In genomic region chr2:180024401-180025098, GRCm38 (mm10) we compare ENCODE assay signal across 8 mouse cellular contexts. TPM values are rescaled to one million over a fixed set of nuclear protein-coding genes. Genes with fewer than 3 reads are reported as not detected.
DNase-seq lines count a peak whose midpoint lies in the region; ATAC-seq lines count a peak whose summit lies in the region.

Gene Lsm14b (plus strand): TSS chr2:180024987.

- peak within 1 kb of the TSS; percentile 95 for H3K9ac ChIP-seq in hindbrain, embryonic 16.5 days (ENCODE audit: low read depth, low read length)

- WGBS in hindbrain, embryonic 16.5 days, result 0% methylated on average over 49 of the region's 80 CpGs
- WGBS in macrophage (ENCODE audit: missing documents), result under 1% methylated on average over 63 of the region's 80 CpGs

- 0 out of 2 replicates have a peak, but pooled peaks cover 2% of the 10 kb centered on the region for H3K36me3 ChIP-seq in hindbrain, embryonic 16.5 days (ENCODE audit: control insufficient read depth, insufficient read depth, low read length)
- H3K36me3 ChIP-seq in macrophage (ENCODE audit: inconsistent target), result peaks cover 14% of the 10 kb centered on the region; the same call in 1 of the 2 replicates

- no peaks in the 10 kb centered on the region for H3K9me3 ChIP-seq in hindbrain, embryonic 16.5 days (ENCODE audit: control insufficient read depth, low read length)

- H3K27ac ChIP-seq in hindbrain, embryonic 16.5 days (ENCODE audit: low read depth, low read length), result peak within 1 kb of the TSS; percentile 95
- H3K27ac ChIP-seq in macrophage, result no peak within 1 kb of the TSS

- peak within 1 kb of the TSS; percentile 92 for H3K4me2 ChIP-seq in hindbrain, embryonic 16.5 days (ENCODE audit: low read length)

- peaks cover 4% of the 10 kb centered on the region for H3K27me3 ChIP-seq in hindbrain, embryonic 16.5 days (replicated peaks; ENCODE audit: control insufficient read depth, insufficient read depth, low read length)

- DNase-seq in T-cell, adult 2 months (ENCODE audit: low spot score), result peak; percentile 100
- DNase-seq in cerebellum, postnatal 36 days, result peak; percentile 98 to 100
- DNase-seq in gastrocnemius, adult 18-20 months (ENCODE audit: low spot score), result peak; percentile 98
- peak; percentile 96 to 99 for DNase-seq in left cerebral cortex, adult 18-20 months (ENCODE audit: low spot score in 2 of 2)
- DNase-seq in right cerebral cortex, adult 18-20 months, result peak; percentile 98
- peak; percentile 92 for DNase-seq in urinary bladder, postnatal 10 days (ENCODE audit: low spot score)

- H3K79me2 ChIP-seq in macrophage (ENCODE audit: inconsistent target), result peaks cover 22% of the 10 kb centered on the region; the same call in 1 of the 2 replicates

- H3K4me1 ChIP-seq in hindbrain, embryonic 16.5 days (ENCODE audit: control insufficient read depth, insufficient read depth, low read depth, low read length), result peaks cover 37% of the 10 kb centered on the region

- peak; percentile 95 for ATAC-seq in hindbrain, embryonic 16.5 days

- H3K4me3 ChIP-seq in hindbrain, embryonic 16.5 days (ENCODE audit: low read length), result peak within 1 kb of the TSS; percentile 91
- peak within 1 kb of the TSS; percentile 47 for H3K4me3 ChIP-seq in macrophage (ENCODE audit: inconsistent target)

RNA-seq across cellular contexts. Expression of gene Lsm14b, which starts in this region (rescaled TPM):
- total RNA-seq in gastrocnemius, adult 18-20 months (2021), result 10 to 100 TPM; 44.0 to 47.6 TPM
- 9.3 and 17.8 TPM in 2 replicates for polyA plus RNA-seq in hindbrain, embryonic 16.5 days (2015; fragmentation: Nextera tagmentation; extraction: Ambion mirVana)
- total RNA-seq in left cerebral cortex, adult 18-20 months (2021), result 100 to 1,000 TPM; 104 to 106 TPM
- total RNA-seq in macrophage (2018; cell fraction: chromatin; rRNA removed), result 10 to 100 TPM in 15 of 26 experiments, 1 to 10 TPM in 11; 4.2 to 22.7 (median 11.6) TPM
- total RNA-seq in macrophage (2018; cell fraction: cytosol; rRNA removed), result 10 to 100 TPM; 12.1 to 21.9 (median 16.2) TPM
- total RNA-seq in macrophage (2018; cell fraction: nucleus; rRNA removed), result 10 to 100 TPM in 18 of 26 experiments, 1 to 10 TPM in 8; 7.4 to 23.0 (median 12.9) TPM
- polyA plus RNA-seq in macrophage (2018), result 13.6 to 45.7 TPM (median 15.5 TPM) in 3 replicates
